Mouse (Mus musculus): ENCODE measurements around the gene Stc2.

The Stc2 gene

DNA sequence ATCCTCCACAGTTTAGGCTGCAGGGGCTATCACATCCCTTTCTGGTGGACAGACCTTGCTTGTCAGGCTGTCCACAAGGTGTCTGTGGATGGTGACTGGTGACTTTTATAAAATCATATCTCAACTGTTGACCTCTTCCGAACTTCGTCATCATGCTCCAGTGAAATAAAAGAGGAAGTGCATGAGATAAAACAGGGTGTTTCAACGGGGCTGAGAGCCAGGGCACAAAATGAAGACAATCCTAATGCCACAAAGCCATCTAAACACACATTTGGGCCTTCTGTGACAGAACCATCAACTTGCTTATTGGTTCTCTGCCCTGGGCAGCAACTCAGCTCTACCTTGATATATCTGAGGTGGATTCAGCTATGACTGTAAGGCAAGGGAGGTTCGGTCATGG lies 3.0 kb downstream of the Stc2 start:
- no peak for DNase-seq (ENCODE audit: extremely low read depth, insufficient read length, low spot score)

DNA sequence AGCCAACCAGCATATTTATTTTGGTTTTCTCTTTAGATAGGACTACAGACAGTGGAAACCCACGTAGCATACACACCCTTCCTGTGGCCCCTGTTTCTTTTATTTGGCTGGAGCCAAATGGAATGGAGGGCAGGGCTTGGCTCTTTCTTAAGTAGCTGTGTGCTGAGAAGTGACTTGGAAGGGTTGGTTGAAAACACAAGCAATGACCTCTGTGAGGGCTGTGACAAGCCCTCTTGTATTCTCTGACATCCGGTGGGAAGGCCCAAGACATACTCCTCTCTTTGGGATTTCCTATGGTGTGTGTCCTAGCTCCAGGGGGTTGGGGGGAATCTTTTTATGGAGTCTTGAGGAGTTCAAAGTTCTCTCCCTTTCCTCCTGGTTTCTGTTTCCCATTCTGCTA lies 3.5 kb downstream of the Stc2 start:
- DNase-seq (ENCODE audit: extremely low read depth, insufficient read length, low spot score) = no peak

DNA sequence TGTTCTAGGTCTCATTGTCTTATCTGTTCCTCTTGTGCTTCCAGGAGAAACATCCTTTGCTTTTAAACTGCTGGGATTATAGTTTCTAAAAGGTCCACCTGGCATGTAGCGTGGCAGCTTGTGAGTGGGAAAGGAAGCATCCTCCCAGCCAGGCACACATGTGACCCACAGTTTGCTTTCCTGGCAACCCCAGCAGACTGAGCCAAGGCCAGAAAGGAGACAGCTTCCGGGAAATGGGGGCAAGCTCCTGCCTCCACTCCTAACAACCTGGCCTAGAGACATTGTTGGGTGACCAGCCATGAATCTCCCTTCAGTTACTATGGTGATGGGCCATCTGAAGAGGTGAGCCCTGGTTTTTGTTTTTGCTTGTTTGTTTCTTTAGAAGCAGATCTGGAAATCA lies 3.9 kb downstream of the Stc2 start:
- no peak for DNase-seq (ENCODE audit: extremely low read depth, insufficient read length, low spot score)

DNA sequence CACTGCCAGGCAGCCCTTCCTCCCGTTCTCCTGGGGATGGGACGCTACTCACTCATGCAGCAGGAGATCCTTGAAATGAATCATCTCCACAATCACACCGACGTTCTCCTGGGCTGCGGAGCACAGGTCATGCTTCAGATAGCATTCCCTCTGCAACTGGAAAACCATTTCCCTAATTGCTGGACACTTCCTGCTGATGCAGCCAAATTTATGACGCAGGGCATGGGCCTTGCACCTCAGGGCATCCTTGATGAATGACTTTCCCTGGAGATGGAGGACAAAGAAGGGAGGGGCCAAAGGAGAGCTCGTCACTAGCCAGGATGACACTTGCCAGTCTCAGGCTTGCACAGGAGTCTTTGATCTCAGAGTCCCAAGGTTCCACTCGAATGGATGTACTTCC lies 4.6 kb downstream of the Stc2 start:
- no peak for DNase-seq (ENCODE audit: extremely low read depth, insufficient read length, low spot score)

DNA sequence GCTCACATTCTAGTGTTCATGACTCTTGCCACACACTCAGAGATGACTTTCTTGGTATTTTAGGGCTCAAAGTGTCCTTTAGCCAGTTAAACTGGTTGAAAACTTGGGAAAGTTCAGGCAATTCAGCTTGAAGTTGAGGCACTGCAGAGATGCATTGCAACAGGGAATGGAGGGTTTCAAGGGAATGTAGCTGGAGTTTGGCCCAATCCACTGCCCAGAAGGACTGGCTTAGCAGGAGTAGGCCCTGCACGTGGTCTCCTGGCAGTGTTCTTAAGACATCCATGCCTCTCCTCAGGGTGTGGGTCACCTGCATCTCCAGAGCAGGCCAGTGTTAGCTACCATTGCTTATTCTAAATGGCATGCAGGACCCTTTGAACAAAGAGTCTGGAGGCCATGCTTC lies 7.0 kb downstream of the Stc2 start:
- no peak for DNase-seq (ENCODE audit: extremely low read depth, insufficient read length, low spot score)

DNA sequence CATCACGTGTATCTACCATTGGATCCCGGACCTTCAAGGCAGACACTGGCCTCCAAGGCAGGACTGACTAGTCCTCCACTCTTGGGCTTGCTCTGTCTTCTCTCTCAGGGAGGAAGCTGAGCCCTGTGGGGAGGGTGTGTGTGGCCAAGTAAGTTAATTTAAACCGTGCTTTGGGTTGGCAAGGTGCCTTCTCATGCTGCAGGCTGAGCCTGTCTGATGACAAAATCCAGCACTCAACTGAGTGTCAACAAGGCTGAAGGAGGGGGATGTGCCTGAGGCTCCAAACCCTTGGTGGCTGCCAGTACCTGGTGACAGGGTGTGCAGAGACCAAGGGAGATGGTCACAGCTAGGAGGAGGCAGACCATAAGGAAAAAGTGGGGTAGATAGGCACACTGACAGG lies 7.5 kb downstream of the Stc2 start:
- no peak for DNase-seq (ENCODE audit: extremely low read depth, insufficient read length, low spot score)

DNA sequence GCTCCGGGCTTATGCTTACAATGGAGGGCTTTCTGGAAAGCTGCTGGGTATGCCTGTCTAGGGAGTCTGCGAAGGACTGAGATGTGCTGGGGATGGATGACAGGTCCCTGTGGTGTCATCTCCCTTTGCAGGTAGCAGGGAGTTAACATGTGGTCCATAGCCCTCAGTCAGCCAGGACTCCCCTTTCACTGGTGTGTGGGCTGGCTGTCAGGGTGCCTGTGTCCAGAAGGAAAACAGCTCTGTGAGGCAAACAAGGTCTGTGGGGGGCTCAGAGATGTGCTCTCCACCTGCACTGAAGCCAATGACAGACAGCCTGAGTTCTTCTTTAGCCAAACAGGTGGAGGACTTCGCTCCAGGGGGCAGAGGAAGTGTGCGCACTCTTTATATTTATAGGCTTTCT lies 8.8 kb downstream of the Stc2 start:
- no peak for DNase-seq (ENCODE audit: extremely low read depth, insufficient read length, low spot score)

DNA sequence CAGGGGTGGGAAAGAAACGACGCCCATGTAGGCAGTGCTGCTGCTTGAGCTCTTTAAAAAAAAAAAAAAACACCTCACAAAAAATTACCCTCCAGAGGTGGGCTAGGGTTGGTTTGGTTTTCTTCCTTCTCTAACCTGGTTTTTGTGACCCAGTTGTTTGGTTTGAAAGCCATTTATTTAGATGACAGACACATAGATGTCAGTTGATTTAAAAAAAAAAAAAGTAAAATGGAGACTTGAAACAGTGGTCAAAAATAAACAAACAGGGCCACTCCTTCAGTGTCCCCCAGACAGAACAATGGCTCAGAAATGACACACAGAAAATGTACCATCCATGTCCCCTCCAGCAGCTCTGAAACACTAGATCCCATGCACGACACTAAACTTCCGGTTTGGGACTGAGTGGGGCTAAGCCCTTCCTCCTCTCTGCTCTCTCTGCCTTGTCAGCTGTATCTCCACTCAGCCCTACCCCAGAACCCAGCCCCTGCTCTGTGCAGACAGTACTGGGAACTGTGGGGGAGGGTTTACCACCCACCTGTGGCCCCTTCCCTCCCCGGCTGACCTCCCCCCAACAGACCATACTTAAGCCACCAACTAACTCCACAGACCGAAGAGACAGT lies 10.5 kb downstream of the Stc2 start:
- DNase-seq (ENCODE audit: extremely low read depth, insufficient read length, low spot score) = no peak

DNA sequence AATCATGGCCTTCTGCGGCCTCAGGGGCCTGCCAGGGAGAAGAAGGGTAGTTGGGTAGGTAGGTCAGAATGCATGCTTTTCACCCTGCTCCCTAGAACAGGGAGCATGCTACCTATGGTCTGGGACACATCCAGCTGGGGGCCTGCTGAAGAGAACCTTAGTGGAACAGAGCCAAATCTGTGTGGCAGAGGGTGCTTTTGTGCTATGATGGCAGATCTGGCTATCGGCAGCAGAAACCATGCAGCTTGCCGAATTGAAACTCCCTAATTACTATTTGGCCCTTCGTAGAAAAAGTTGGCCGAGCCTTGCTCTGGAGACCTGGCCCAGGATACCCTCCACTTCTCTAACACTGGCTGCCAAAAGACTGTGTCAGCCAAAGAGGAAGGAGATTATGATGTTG lies 11.4 kb downstream of the Stc2 start:
- no peak for DNase-seq (ENCODE audit: extremely low read depth, insufficient read length, low spot score)

DNA sequence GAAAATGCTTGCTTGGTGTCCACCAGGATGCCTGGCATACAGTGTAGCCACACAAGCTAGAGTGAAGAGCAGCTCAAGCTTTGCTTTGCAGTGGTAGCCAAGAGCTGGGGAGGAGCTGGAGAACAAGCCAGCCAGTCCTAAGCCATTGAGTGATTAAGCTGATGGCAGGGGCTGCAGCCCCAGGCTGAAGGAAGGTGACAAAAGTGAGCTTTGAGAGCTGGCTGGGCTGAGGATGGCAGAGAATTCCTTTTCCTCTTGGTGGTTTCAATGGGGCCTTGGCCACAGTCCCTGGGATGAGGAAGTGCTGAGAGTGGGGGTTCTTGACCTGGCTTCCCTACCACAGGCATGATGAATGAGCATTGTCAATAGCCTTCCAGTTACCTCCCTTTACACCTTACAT lies 13.0 kb downstream of the Stc2 start:
- DNase-seq (ENCODE audit: extremely low read depth, insufficient read length, low spot score) = no peak

DNA sequence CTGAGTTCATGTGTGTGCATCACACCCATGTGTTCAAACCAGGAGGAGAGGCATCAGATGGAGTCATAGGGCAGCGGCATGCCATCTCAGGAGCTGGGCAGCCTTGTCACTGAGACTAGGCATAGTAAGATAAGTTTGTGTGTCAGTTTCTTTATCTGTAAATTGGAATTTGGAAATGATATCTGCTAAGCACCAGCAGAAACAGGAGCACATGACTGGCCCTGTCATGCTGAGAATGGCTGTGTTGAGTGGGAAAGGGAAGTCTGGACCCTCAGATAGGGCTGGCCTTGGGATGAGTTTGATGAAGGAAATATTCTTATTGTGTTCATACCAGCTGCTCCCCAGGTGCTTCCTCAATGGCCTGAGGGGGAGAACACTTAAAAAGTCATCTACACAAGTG lies 14.1 kb downstream of the Stc2 start:
- no peak for DNase-seq (ENCODE audit: extremely low read depth, insufficient read length, low spot score)

DNA sequence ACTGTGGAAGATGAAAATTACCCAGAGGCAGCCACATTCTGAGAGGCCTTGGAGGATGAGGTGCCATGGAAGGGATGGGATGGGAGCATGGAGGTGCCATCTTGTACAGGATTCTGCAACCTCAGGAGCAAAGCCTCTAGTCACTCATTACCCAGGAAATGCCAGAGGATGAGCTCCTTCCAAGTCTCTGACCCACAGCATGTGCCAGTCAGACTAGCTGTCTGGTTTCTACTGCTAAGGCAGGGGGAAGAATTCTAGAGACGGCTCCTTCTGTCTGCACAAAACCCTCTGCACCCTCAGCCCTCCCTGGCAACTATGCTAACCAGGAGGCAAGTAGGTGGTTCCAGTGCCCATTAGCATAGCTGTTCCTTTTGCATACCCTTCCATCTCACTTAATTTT lies 15.4 kb downstream of the Stc2 start:
- DNase-seq (ENCODE audit: extremely low read depth, insufficient read length, low spot score) = no peak

Measured in 3134 (cell line).